Mouse (Mus musculus) T-helper 1 cell (primary cell): ENCODE measurements around the gene Prss34.

Experiments used
- in situ Hi-C: fragments of 300-600 bp; cut with MboI, MseI; formaldehyde crosslinking; loops from one replicate; pipeline ENCODE4 v1.15.1; 2025; ENCODE audit warnings: high pct_unique_total_duplicates

Gene Prss34

DNA sequence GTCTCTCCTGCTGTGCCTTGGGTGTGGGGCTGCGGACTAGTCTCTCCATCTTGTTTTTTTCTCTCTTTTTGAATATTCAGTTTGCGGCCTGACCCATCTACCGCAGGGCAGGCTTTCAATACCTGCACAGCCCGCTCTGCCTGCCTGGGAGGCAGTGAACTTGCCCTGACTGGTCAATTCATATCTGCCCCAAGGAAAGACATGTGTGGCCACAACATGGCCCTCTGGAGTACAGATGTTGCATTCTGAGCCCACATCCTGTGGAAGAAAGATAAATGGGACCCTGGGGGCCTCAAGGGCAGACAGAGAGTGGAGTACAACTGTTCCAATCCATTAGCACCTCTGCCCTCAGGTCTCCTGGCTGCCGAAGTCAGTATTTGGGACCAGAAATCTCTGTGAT lies at the start of gene Prss34:
Gene Prss34 (plus strand): TSS at position 301 of the 400 bp plus-strand sequence.
- in situ Hi-C loops, result no loop called here

DNA sequence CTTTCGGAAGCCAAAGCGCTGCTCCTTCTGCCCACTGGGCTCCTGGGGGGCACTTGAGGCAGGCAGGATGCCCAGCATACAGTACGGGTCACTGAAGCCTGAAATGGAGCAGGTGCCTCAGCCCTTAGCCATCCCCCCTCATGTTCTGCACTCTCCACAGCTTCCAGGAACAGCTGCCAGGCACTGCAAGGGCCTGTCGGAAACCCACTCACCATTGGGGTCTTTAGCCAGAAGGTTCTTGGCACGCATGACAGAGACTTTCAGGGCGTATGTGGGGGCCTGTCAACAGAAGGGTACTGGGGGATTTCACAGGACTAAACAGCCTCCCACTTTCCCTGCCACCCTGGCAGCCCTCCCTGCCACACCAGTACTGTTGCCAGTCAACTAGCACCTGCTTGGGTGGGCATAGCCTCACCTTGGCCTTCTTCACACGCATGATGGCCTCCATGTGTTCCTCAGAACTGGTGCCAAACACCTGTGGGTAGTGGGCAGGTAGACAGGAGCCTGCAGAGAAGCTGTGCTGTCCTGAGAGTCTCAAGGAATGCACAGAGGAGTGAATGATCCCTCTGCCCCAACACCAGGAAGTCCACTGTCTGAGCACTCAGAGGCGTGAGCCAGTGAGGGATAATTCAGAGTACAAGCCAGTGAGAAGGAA lies 47.9 kb upstream of the Prss34 start:
- in situ Hi-C loops, result no loop called here

DNA sequence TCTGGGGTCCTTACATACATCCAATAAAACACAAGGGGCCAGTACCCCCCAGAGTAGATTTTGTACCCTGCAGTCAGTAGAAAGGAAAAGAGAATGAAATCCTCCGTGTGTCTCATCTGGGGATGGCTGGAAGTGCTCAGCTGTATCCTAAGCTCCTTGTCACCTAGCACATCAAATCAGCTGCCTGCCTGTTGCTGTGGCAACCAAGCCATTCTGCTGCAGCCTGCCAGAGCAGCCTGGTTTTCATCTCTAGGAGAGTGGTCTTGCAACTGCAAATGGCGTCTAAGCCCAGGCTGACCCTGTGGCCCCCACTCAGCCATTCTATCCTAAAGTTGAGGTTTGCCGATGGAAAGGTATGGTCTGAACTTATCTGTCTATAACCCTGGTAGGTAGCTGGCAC lies 45.6 kb upstream of the Prss34 start:
- in situ Hi-C loops, result no loop called here

DNA sequence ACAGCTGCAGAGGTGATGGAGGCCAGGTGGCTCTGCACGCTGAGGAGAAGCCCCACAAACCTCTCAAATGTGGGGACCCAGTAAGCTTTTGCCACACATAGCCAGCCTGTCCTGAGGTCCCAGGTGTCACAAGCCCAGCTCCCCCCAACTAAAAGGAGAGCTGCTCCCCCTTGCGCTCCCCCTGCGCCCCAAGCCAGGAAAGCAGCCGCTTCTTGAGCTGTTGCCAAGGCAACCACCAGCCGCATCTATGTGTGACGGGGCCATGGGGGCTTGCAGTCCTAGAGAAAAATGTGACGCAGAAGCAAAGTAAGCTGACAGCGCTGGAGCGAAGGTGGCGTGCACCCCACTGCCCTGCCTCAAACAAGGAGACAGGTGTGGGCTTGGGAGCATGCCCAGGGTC lies 44.4 kb upstream of the Prss34 start:
- in situ Hi-C loops, result no loop called here

- in situ Hi-C loops, result no loop called here
Observed at GRCm38 (mm10) chr17:25255110-25255509, 43.1 kb upstream of the Prss34 start.

DNA sequence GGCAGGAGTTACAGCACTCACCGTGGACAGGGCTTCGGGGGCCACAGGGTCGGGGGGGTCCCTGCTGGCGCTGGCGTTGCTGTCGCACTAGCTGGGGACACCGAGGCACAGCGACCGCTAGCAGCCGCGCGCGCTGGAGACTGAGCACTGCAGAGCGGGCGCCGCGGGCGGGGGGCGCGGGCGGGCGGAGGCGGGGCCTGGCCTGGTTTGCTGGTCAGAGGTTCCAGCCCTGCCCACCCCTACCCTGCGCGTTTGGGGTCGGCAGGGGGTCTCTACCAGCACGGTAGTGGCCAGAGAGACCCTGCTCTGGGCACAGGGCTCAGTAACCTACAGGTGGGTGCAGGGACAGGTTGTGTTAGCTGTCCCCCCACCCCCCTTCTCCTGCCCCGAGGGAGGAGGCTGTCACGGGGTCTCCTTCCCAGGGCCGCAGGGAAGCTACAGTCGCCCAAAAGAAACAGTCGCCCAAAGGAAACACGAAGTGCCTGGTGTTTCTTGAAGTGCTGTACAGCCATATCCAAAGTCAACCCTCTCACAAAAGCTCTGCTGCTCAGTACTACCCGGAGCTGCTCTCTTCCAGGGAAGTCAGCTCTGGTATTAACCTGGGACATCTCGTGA lies 41.9 kb upstream of the Prss34 start, which contains the start of gene Baiap3:
Gene Baiap3 (minus strand): TSS at position 225 of the 615 bp plus-strand sequence.
- in situ Hi-C loops, result no loop called here

- in situ Hi-C loops, result no loop called here
Observed at GRCm38 (mm10) chr17:25257804-25258261, 40.4 kb upstream of the Prss34 start.

GRCm38 (mm10) chr17:25264453-25264852 lies 33.7 kb upstream of the Prss34 start:
- in situ Hi-C loops, result no loop called here

DNA sequence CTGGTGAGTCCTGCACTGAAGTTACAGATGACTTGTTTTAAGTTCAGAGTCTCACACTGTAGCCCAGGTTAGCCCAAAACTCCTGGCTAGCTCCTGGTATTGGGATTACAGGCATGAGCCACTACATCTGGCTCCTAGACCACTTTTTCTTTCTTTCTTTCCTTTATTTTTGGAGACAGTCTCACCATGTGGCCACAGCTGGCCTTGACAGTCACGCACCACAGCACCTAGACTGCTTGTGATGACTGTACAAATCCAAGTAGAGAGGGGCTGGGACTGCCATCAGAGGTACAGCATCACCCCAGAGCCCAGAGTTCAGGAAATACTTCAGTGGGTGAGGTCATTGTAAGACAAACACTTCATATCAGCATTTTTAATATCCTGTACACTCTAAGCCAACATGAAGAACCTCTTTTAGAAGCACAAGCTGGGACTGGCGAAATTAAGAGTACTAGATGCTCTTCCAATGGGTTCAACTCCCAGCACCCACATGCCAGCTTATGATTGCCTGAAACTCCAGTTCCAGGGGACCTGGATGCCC lies 27.3 kb upstream of the Prss34 start:
- in situ Hi-C loops, result loop anchor here (5.0 kb wide), 2 partner anchors 49 to 159 kb away; no protein-coding TSS in a partner anchor

DNA sequence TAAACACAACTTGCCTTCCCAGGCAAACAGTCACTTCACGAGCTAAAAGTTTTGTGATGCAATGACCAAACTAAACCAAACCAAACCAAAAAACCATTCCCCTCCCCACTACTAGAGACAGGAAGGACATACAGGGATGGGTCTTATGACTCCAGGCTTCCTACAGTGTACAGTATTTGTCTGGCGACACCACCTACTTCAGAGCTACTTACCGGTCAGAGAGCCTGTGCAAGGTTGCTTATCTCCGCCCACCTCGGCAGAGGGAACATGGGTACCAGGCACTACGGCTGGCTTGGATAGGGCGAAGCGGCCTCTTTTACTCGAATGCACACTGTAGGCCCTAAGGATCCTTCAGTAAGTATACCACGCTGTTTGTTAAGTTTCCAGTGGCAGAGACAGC lies 25.9 kb upstream of the Prss34 start:
- in situ Hi-C loops, result loop anchor here (5.0 kb wide), 2 partner anchors 50 to 160 kb away; no protein-coding TSS in a partner anchor

DNA sequence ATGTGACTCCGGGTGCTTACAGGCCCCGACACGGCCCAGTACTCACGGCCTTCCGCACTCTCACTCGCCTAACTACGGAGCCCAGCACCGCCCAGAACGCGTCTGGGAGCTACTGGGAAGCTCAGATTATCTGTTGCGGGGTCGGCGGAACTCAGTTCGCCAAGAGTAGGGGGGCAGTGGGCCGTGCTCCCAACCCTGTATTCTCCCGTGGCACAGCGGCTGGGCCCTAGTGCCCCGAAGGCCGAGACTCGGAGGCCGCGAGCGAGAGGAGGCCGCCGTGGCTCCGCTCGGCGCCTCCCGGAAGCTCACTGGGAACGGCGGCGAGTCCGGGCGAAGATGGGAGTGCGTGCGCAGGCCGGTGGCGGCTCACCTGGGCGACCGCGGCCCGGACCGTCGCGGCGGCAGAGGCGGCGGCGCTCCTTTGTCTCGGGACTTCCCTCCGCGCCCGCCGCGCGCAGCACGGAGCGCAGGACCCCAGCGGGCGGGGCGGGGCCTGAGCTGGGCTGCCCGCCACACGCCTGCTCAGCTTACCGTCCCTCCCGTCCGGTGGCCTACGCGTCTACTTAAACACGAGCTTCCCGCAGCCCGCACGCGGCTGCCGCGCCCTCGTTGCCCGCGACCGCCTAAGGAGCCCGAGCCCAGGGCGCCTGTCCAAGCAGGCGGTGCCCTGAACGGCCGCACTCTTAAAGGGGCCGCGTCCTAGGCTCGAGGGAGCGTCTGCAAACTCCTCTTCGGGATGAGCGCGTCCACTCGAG lies 25.1 kb upstream of the Prss34 start:
- in situ Hi-C loops, result loop anchor here (5.0 kb wide), 2 partner anchors 51 to 161 kb away; no protein-coding TSS in a partner anchor

DNA sequence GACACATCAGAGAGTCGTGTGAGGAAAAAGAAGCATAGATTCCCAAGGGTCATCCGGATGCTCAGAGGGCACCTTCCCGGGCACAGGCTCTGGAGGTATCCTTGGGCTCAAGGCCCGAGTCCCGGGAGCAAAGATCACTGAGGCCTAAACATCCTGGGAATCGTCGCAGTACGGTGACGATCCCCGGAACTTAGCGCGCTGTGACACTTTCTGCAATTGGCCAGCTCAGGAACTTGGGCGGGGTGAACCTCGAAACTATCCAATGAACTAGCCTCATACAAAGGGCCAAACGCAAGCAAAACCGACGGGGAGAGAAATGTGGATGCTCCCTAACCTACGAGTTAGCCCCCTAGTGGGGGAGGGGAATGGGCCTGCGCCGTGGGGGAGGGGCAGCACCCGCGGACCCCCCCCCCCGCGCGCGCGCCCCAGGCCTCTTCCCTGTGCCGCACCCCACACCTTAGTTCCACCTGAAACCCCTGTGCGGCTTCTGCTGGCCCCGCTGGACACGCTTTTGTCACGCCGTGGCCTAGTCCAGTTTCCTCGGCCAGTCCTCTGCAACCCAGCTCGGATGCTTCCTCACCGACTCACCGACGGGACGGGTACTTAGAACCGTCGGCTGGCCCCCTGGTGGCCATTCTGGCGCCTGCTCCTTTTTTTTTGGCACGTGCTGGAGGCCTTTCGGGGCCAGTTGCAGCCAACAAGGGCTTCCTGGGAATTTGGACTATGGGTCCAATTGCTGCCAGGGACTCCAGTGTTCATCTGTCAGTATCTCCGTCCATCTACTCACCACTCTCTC lies 24.3 kb upstream of the Prss34 start:
- in situ Hi-C loops, result loop anchor here (5.0 kb wide), 2 partner anchors 52 to 162 kb away; no protein-coding TSS in a partner anchor

DNA sequence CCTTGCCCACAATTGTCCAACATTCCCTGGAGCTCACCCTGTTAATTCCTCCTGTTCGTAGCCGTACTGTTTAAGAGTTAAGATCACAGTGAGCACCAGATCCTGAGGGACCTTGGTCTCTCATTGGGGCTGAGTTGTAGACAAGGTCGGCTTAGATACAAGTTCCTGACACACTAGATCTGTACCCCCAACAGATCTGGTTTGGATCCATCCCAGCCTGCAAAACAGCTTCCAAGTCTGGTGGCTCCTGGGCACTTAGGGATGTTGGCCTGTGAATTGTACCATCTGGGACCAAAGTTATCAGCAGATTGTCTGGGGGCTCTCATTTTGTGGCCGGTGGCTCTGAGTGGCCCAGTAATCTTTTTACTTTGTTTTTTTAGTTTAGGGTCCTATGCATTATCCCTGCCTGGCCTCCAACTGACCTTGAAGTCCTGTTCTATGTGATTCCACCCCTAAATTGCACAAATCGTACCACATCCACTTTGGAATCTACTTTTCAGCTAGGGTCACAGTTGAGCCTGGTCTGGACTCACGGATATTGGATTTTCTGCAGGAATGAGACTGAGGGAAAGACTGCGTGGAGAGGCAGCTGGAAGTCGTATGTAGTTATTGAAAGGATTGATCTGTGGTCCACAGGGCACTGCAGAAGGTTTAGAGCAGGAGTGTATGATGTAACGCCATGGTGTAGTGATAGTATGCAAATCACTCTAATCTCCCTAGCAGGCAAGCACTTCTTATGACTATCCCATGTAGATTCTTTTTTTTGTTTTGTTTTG lies 23.4 kb upstream of the Prss34 start, which contains the start of gene Ube2i:
Gene Ube2i (minus strand): TSS at position 52 of the 776 bp plus-strand sequence.
- in situ Hi-C loops, result loop anchor here (5.0 kb wide), 3 partner anchors 52 to 162 kb away; partner anchors contain the start of gene BC003965

DNA sequence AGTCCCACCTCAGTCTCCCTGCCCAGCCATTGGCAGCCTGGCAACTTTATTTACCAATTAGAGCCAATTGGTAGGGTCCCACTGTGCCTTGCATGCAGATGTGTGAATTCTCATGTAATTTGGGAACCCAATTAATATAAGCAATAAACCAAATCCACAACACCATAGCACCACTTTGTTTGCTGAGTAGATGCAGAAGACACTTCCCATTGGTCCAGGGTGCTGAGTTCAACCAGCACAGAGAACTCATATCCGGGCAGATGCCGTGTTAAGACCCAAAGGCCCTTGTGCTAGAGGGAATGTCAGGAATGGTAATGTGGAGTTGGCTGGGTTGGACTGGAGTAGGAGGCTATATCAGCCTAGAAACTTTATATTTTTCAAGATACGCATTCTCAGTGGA lies 22.4 kb upstream of the Prss34 start:
- in situ Hi-C loops, result loop anchor here (5.0 kb wide), 1 partner anchor 94 kb away; the partner anchor contains the start of gene BC003965

DNA sequence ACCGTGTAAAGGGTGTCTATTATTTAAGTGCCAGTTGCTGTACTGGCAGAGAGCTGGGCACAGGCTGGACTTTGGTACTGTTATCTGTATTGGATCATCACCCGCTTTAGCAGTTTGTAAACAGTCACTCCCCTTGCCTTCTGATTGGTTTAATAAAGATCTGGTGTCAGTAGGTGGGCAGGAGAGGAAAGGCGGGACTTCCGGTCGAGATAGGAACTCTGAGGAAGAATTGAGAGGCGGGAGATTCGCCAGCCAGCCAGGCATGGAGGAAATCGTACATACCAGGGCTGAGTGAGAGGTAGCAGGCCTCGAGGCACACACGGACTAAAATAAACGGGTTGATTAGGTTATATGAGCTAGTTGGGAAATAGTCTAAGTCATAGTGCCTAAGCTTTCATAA lies 16.1 kb upstream of the Prss34 start:
- in situ Hi-C loops, result no loop called here

DNA sequence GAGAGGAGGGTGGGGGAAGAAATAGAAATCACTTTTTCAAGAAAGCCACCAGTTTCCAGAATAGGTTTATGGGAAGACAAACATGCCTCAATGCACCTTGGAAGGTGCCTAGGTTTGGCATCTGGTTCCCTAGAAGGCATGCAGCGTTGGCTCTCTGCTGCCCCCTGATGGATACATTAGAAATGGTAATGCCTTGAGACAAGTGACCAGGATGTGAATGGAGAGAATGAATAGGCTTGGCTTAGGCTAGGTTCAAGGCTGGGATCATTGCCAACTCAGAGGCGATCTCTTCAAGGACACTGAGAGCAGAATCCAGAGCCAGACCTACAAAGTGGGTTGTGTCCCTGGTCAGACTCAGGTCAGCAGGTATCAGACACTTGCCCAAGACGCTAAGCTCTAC lies 13.2 kb upstream of the Prss34 start:
- in situ Hi-C loops, result no loop called here

- in situ Hi-C loops, result no loop called here
Observed at GRCm38 (mm10) chr17:25288842-25289241, 9.4 kb upstream of the Prss34 start.

DNA sequence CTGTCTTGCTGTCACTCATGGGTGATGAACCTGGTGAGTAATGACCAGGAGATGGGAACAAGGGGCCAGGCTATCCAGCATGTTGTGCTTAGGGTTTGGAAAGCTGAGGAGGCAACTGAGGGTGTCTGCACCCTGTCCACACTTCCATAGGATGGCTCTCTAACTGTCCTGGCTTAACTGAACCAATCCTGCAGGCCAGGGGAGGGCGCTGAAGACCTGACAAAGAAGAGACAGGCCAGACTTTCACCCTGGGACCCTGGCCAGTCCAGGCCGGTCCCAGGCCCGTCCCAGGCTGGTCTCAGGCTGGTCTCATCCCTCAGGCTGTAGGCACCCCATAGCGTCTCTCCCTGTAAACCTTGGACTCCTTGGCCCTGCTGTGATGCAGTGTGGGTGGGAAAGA lies 7.8 kb upstream of the Prss34 start:
- in situ Hi-C loops, result no loop called here

DNA sequence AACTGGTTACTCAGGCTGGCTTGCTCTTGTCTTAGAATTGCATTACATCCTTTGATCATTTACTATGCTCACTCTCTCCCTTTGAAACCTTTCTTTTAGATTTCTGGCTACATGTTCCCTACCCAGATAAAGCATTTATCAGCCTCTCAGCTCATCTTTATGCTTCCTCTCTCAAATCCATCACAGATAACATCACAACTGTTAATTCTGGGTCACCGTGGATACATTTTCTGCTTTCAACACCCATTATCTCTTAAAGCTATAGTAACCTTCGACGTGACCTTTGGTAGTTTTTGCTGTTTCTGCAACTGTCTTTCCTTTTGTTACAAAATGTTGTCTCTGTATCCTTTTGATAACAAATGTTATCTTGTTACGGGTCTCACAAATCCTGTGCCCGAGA lies 4.7 kb upstream of the Prss34 start:
- in situ Hi-C loops, result no loop called here

- in situ Hi-C loops, result no loop called here
Observed at GRCm38 (mm10) chr17:25294111-25294510, 4.1 kb upstream of the Prss34 start.
